ENCODE assay signal across 8 mouse cellular contexts in the genomic region with DNA sequence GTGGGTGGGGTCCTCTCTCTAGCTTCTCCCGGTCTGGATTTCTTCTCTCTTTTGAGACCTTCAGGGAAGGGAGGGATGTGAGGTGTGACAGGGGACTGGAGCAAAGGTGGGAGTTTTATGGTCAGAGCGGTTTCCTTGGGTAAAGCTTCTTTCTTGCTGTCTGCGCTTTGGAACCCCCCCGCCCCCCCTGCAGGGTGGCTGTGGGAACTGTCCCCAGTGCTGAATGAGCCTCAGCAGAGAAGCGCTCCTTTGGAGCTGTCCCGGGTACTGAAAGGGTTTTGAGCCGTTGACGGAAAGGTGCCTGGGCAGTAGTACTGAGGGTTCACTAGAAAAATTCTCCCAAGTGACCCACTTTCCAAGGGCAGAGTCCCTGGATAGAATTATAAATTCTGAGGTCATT. TPM values are rescaled to one million over a fixed set of nuclear protein-coding genes. Genes with fewer than 3 reads are reported as not detected.
A peak's percentile ranks its signal among the peaks of the same experiment; 100 is the strongest.
DNase-seq lines count a peak whose midpoint lies in the region; ATAC-seq lines count a peak whose summit lies in the region.

No protein-coding gene starts in this region.

- H3K4me3 ChIP-seq in embryonic facial prominence, embryonic 11.5 days (ENCODE audit: low read depth, low read length) = no peak overlapping the region
- no peak overlapping the region for H3K4me3 ChIP-seq in midbrain, embryonic 15.5 days

- ATAC-seq in cerebellum, adult (ENCODE audit: insufficient number of reproducible peaks, low FRiP score, low TSS enrichment) = no peak
- ATAC-seq in embryonic facial prominence, embryonic 11.5 days (replicated peaks; ENCODE audit: insufficient number of reproducible peaks, low FRiP score, low TSS enrichment, low read depth) = no peak
- no peak for ATAC-seq in midbrain, embryonic 15.5 days (replicated peaks)

- no peak overlapping the region for H3K27ac ChIP-seq in embryonic facial prominence, embryonic 11.5 days (replicated peaks; ENCODE audit: low read depth, low read length)
- H3K27ac ChIP-seq in midbrain, embryonic 15.5 days = no peak overlapping the region

- 2% methylated on average over 8 of the region's 8 CpGs for WGBS in embryonic facial prominence, embryonic 11.5 days
- WGBS in midbrain, embryonic 15.5 days = 4% methylated on average over 8 of the region's 8 CpGs

- H3K4me1 ChIP-seq in embryonic facial prominence, embryonic 11.5 days (ENCODE audit: control insufficient read depth, insufficient read depth, low read length) = peaks cover 5% of the 10 kb centered on the region
- peaks cover 41% of the 10 kb centered on the region for H3K4me1 ChIP-seq in midbrain, embryonic 15.5 days

- no peak overlapping the region for H3K4me2 ChIP-seq in embryonic facial prominence, embryonic 11.5 days (ENCODE audit: low read depth, low read length)
- H3K4me2 ChIP-seq in midbrain, embryonic 15.5 days = peak overlapping the region; percentile 29

- H3K27me3 ChIP-seq in embryonic facial prominence, embryonic 11.5 days (ENCODE audit: control insufficient read depth, insufficient read depth, low read length) = peaks cover 29% of the 10 kb centered on the region
- no peaks in the 10 kb centered on the region for H3K27me3 ChIP-seq in midbrain, embryonic 15.5 days (replicated peaks)

- no peaks in the 10 kb centered on the region for H3K9me3 ChIP-seq in embryonic facial prominence, embryonic 11.5 days (replicated peaks; ENCODE audit: control insufficient read depth, low read length)
- H3K9me3 ChIP-seq in midbrain, embryonic 15.5 days = no peaks in the 10 kb centered on the region

- H3K36me3 ChIP-seq in embryonic facial prominence, embryonic 11.5 days (replicated peaks; ENCODE audit: control insufficient read depth, insufficient read depth, low read depth, low read length) = no peaks in the 10 kb centered on the region
- H3K36me3 ChIP-seq in midbrain, embryonic 15.5 days (replicated peaks) = no peaks in the 10 kb centered on the region

- peak; percentile 23 for DNase-seq in cerebellum, adult 11 months
- peak; percentile 39 for DNase-seq in right cerebral cortex, postnatal 4 days
- no peak for DNase-seq in right cerebral cortex, postnatal 25 days
- DNase-seq in embryonic facial prominence, embryonic 11.5 days (ENCODE audit: low spot score) = peak; percentile 89
- DNase-seq in kidney, postnatal 14 days = peak; percentile 77
- peak; percentile 58 to 71 for DNase-seq in urinary bladder, postnatal 4 days (ENCODE audit: low spot score in 2 of 2)

- H3K9ac ChIP-seq in embryonic facial prominence, embryonic 11.5 days (replicated peaks; ENCODE audit: low read length) = no peak overlapping the region
- peak overlapping the region; percentile 14; the same call in 1 of the 2 replicates for H3K9ac ChIP-seq in midbrain, embryonic 15.5 days

RNA-seq across cellular contexts. Expression of a gene that starts 4.5 kb away (rescaled TPM):
- 1.4 and 1.8 TPM in 2 replicates for polyA plus RNA-seq in embryonic facial prominence, embryonic 11.5 days (2014; fragmentation: Nextera tagmentation; extraction: Ambion mirVana)
- polyA plus RNA-seq in midbrain, embryonic 15.5 days (2015; fragmentation: Nextera tagmentation; extraction: Ambion mirVana) = 23.0 and 24.7 TPM in 2 replicates

RNA-seq across cellular contexts. Expression of a gene that starts 50.0 kb away (rescaled TPM):
- 13.3 and 15.8 TPM in 2 replicates for polyA plus RNA-seq in embryonic facial prominence, embryonic 11.5 days (2014; fragmentation: Nextera tagmentation; extraction: Ambion mirVana)
- 17.2 and 18.3 TPM in 2 replicates for polyA plus RNA-seq in midbrain, embryonic 15.5 days (2015; fragmentation: Nextera tagmentation; extraction: Ambion mirVana)
